Mouse (Mus musculus) megakaryocyte progenitor cell, adult 5-6 weeks (primary cell): ENCODE measurements around the gene Rnasek. TPM values are rescaled to one million over a fixed set of nuclear protein-coding genes. Genes with fewer than 3 reads are reported as not detected.

Experiments used
- ATAC-seq: replicated peaks from 2 replicates; pipeline ENCODE4 v1.8.0; 2016; ENCODE audit warnings: mild to moderate bottlenecking, moderate TSS enrichment, inconsistent platforms; ENCODE audit not compliant: poor library complexity
- total RNA-seq, 2 experiments: library from RNA; stranded (forward) in 1 of 2; stranded (reverse) in 1 of 2; fragments of 157-497, 149-512 nt in 1 of 2; fragments of 200-1000 nt in 1 of 2; gene quantifications; 2 replicates each; pipeline versions ENCODE4 v1.2.3 to v1.2.4; 2015 to 2017

Gene Rnasek
- total RNA-seq, 2 experiments from 2014 or later: 29.4 to 134 TPM

- ATAC-seq: no peak
Measured at GRCm38 (mm10) chr11:70191188-70191587, 48.5 kb downstream of the Rnasek start.

- ATAC-seq: no peak
Measured at GRCm38 (mm10) chr11:70189319-70190134, 50.1 kb downstream of the Rnasek start.

Other genes with a start within 250 kb of the Rnasek start
- gene Gabarap, start 248.7 kb downstream of the Rnasek start, total RNA-seq (2015): 387 and 444 TPM in 2 replicates
- 242 and 274 TPM in 2 replicates for gene Gabarap, start 248.7 kb downstream of the Rnasek start, total RNA-seq (2017)
- 34.5 and 37.9 TPM in 2 replicates for gene Phf23, start 244.1 kb downstream of the Rnasek start, total RNA-seq (2015)
- 31.7 and 40.0 TPM in 2 replicates for gene Phf23, start 244.1 kb downstream of the Rnasek start, total RNA-seq (2017)
- gene Dvl2, start 239.2 kb downstream of the Rnasek start, total RNA-seq (2015): 9.5 and 9.8 TPM in 2 replicates
- 9.5 and 14.7 TPM in 2 replicates for gene Dvl2, start 239.2 kb downstream of the Rnasek start, total RNA-seq (2017)
- 28.7 and 45.7 TPM in 2 replicates for gene Acadvl, start 224.4 kb downstream of the Rnasek start, total RNA-seq (2015)
- 43.6 and 49.1 TPM in 2 replicates for gene Acadvl, start 224.4 kb downstream of the Rnasek start, total RNA-seq (2017)
- 5.8 and 6.7 TPM in 2 replicates for gene Dlg4, start 222.9 kb downstream of the Rnasek start, total RNA-seq (2015)
- gene Dlg4, start 222.9 kb downstream of the Rnasek start, total RNA-seq (2017): 3.8 and 4.1 TPM in 2 replicates
- gene Asgr1, start 185.8 kb downstream of the Rnasek start, total RNA-seq (2015): not detected in 2 replicates
- gene Asgr1, start 185.8 kb downstream of the Rnasek start, total RNA-seq (2017): not detected in 2 replicates
- not detected in 2 replicates for gene Asgr2, start 147.2 kb downstream of the Rnasek start, total RNA-seq (2015)
- 0.62 TPM in 1 of 2 replicates, not detected in the other for gene Asgr2, start 147.2 kb downstream of the Rnasek start, total RNA-seq (2017)
- gene Mgl2, start 109.5 kb downstream of the Rnasek start, total RNA-seq (2015): 25.7 and 30.7 TPM in 2 replicates
- 29.3 and 36.6 TPM in 2 replicates for gene Mgl2, start 109.5 kb downstream of the Rnasek start, total RNA-seq (2017)
- 4.4 and 6.0 TPM in 2 replicates for gene Clec10a, start 83.6 kb downstream of the Rnasek start, total RNA-seq (2015)
- gene Clec10a, start 83.6 kb downstream of the Rnasek start, total RNA-seq (2017): 7.4 and 7.5 TPM in 2 replicates
- gene Slc16a11, start 27.1 kb downstream of the Rnasek start, total RNA-seq (2015): not detected in 2 replicates
- not detected in 2 replicates for gene Slc16a11, start 27.1 kb downstream of the Rnasek start, total RNA-seq (2017)
- 4.4 and 7.0 TPM in 2 replicates for gene Slc16a13, start 18.8 kb downstream of the Rnasek start, total RNA-seq (2015)
- gene Slc16a13, start 18.8 kb downstream of the Rnasek start, total RNA-seq (2017): 2.5 and 4.6 TPM in 2 replicates
- gene Bcl6b, start 10.0 kb downstream of the Rnasek start, total RNA-seq (2015): 0.17 TPM in 1 of 2 replicates, not detected in the other
- gene Bcl6b, start 10.0 kb downstream of the Rnasek start, total RNA-seq (2017): not detected in 2 replicates
- gene 0610010K14Rik, start 1.9 kb downstream of the Rnasek start, total RNA-seq (2015): 73.4 and 77.3 TPM in 2 replicates
- gene 0610010K14Rik, start 1.9 kb downstream of the Rnasek start, total RNA-seq (2017): 24.4 and 31.2 TPM in 2 replicates
- gene Gm21988, start within 50 bp of the Rnasek start, total RNA-seq (2015): 3.4 and 4.1 TPM in 2 replicates
- gene Gm21988, start within 50 bp of the Rnasek start, total RNA-seq (2017): 0.10 and 2.4 TPM in 2 replicates
- gene Alox12, start 15.5 kb upstream of the Rnasek start, total RNA-seq (2015): 0.27 TPM in 1 of 2 replicates, not detected in the other
- not detected in 2 replicates for gene Alox12, start 15.5 kb upstream of the Rnasek start, total RNA-seq (2017)
- gene Alox12e, start 82.8 kb upstream of the Rnasek start, total RNA-seq (2015): 0.39 TPM in 1 of 2 replicates, not detected in the other
- not detected in 2 replicates for gene Alox12e, start 82.8 kb upstream of the Rnasek start, total RNA-seq (2017)
- 1.4 and 1.6 TPM in 2 replicates for gene Alox15, start 112.2 kb upstream of the Rnasek start, total RNA-seq (2015)
- 1.2 TPM in 2 replicates for gene Alox15, start 112.2 kb upstream of the Rnasek start, total RNA-seq (2017)
- gene Pelp1, start 170.2 kb upstream of the Rnasek start, total RNA-seq (2015): 27.1 and 28.4 TPM in 2 replicates
- gene Pelp1, start 170.2 kb upstream of the Rnasek start, total RNA-seq (2017): 9.5 and 16.8 TPM in 2 replicates
- 43.9 and 47.7 TPM in 2 replicates for gene Arrb2, start 192.8 kb upstream of the Rnasek start, total RNA-seq (2015)
- 31.4 and 48.0 TPM in 2 replicates for gene Arrb2, start 192.8 kb upstream of the Rnasek start, total RNA-seq (2017)
- 36.7 and 37.1 TPM in 2 replicates for gene Med11, start 212.1 kb upstream of the Rnasek start, total RNA-seq (2015)
- gene Med11, start 212.1 kb upstream of the Rnasek start, total RNA-seq (2017): 37.0 and 40.2 TPM in 2 replicates
- not detected in 2 replicates for gene Zmynd15, start 219.6 kb upstream of the Rnasek start, total RNA-seq (2015)
- 0.25 TPM in 1 of 2 replicates, not detected in the other for gene Zmynd15, start 219.6 kb upstream of the Rnasek start, total RNA-seq (2017)
- 0.29 and 0.67 TPM in 2 replicates for gene Cxcl16, start 220.1 kb upstream of the Rnasek start, total RNA-seq (2015)
- gene Cxcl16, start 220.1 kb upstream of the Rnasek start, total RNA-seq (2017): 0.24 TPM in 1 of 2 replicates, not detected in the other